Mouse (Mus musculus): ENCODE measurements at regions not wholly inside any gene's neighbourhood (a gene's known extent, or its start where the extent isn't known, plus 50 kb on each side); places are given as distances from the start of the nearest gene placed in this dataset.

- no peaks in the 10 kb centered on the region for H3K9me3 ChIP-seq
- no peak overlapping the region for H3K27ac ChIP-seq
- WGBS: 89% methylated on average over 14 of the region's 14 CpGs
- H3K27me3 ChIP-seq (ENCODE audit: poor library complexity, severe bottlenecking): no peaks in the 10 kb centered on the region
- no peak overlapping the region for H3K4me3 ChIP-seq
- DNase-seq (ENCODE audit: extremely low spot score, low spot score): no peak
- no peaks in the 10 kb centered on the region for H3K4me1 ChIP-seq
- H3K36me3 ChIP-seq (replicated peaks): no peaks in the 10 kb centered on the region
Measured at GRCm38 (mm10) chr6:55565260-55566209, 113.8 kb downstream of the Adcyap1r1 start.

- H3K27me3 ChIP-seq (ENCODE audit: poor library complexity, severe bottlenecking): no peaks in the 10 kb centered on the region
- no peaks in the 10 kb centered on the region for H3K36me3 ChIP-seq (replicated peaks)
- H3K4me1 ChIP-seq: no peaks in the 10 kb centered on the region
- H3K27ac ChIP-seq: no peak overlapping the region
- no peak for DNase-seq (ENCODE audit: extremely low spot score, low spot score)
- no peak overlapping the region for H3K4me3 ChIP-seq
- 67% methylated on average over 5 of the region's 5 CpGs for WGBS
- H3K9me3 ChIP-seq: no peaks in the 10 kb centered on the region
Measured at GRCm38 (mm10) chr6:55560606-55561005, 108.8 kb downstream of the Adcyap1r1 start.

- Histone ChIP-seq H3K27ac (no peak overlapping the region), H3K4me3 (no peak overlapping the region), H3K9me3 (no peaks in the 10 kb centered on the region), H3K27me3 (ENCODE audit: poor library complexity, severe bottlenecking) (no peaks in the 10 kb centered on the region), H3K36me3 (replicated peaks) (no peaks in the 10 kb centered on the region), H3K4me1 (no peaks in the 10 kb centered on the region)
- DNase-seq (ENCODE audit: extremely low spot score, low spot score): no peak
- 93% methylated on average over 11 of the region's 11 CpGs for WGBS
Measured at GRCm38 (mm10) chr6:55559797-55560196, 108.0 kb downstream of the Adcyap1r1 start.

All from forebrain, embryonic 10.5 days (tissue).